Mouse (Mus musculus): ENCODE data around the gene Rundc3a. TPM values are rescaled to one million over a fixed set of nuclear protein-coding genes. Genes with fewer than 3 reads are reported as not detected.

Gene Rundc3a
- polyA plus RNA-seq, 1 experiment from 2014 or later: 5.3 TPM

DNA sequence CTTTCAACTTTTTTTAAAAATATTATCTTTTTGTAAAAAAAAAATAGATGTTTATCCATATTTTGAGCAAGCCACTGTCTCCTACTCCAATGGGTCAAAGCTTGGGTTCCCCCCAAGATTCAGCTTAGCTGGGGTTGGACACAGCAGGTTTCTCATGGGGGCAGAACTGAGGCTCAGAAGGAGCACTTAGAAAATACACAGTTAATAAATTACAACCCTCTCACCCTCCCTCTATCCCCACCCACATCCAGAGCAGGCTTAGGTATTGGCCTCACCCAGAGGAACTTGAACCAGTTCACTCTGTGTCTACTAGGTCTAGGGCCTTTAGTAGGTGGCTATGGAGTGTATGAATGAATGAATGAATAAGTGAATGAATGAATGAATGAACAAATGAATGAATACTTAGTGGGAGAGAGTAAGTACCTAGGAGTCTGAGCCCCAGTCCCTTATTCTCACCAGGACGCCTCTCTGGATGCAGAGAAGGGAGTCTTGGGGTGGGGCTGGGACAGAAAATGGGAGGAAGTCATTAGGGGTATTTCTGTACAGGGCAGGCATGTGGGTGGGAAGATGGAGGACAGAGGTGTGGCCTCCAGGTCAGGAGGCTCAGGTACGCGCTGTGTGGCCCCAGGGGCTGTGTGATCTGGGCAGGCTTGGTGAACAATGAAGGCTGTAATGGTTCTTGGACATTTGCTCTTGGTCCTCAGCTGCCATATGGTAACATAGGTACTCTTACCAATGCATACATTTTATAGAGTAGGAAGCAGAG is 43.8 kb upstream of the Rundc3a start:
- Histone ChIP-seq H3K4me1 (replicated peaks; ENCODE audit: control insufficient read depth, insufficient read depth, low read length) (no peaks in the 10 kb centered on the region), H3K4me2 (replicated peaks; ENCODE audit: low read depth) (no peak overlapping the region), H3K4me3 (ENCODE audit: low read depth, low read length) (no peak overlapping the region), H3K9ac (ENCODE audit: low read depth, low read length) (no peak overlapping the region), H3K36me3 (ENCODE audit: control insufficient read depth, insufficient read depth) (no peaks in the 10 kb centered on the region), H3K27me3 (replicated peaks; ENCODE audit: control insufficient read depth, insufficient read depth, low read length) (no peaks in the 10 kb centered on the region), H3K9me3 (ENCODE audit: control insufficient read depth) (no peaks in the 10 kb centered on the region), H3K27ac (ENCODE audit: low read depth, low read length) (no peak overlapping the region)
- WGBS: 73% methylated on average over 3 of the region's 3 CpGs
- ATAC-seq: 0 out of 2 replicates have a peak, but pooled peaks have one; percentile 10
- TF ChIP-seq CTCF (IDR thresholded peaks at IDR 0.05; ENCODE audit: low read depth): no peak

DNA sequence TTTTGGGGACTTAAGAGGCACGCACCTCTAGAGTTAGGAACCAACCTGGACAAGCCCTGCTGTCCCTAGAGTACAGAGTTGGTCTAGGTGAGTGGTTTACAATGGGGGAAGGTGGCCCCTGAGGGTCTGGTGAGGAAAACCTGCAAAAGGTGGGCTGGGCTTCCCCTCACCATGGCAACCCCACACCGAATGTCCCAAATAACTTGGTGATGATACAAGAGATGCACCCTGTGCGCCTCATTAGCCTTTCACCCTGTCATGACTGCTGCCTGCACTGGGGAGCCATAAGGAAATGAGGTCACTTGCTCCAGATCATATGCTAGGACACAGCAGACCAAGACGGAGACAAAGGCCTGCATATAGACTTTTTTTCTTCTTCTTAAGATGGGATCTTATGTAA is 42.8 kb upstream of the Rundc3a start:
- Histone ChIP-seq H3K4me1 (replicated peaks; ENCODE audit: control insufficient read depth, insufficient read depth, low read length) (no peaks in the 10 kb centered on the region), H3K36me3 (ENCODE audit: control insufficient read depth, insufficient read depth) (no peaks in the 10 kb centered on the region), H3K4me2 (replicated peaks; ENCODE audit: low read depth) (no peak overlapping the region), H3K27ac (ENCODE audit: low read depth, low read length) (no peak overlapping the region), H3K9me3 (ENCODE audit: control insufficient read depth) (no peaks in the 10 kb centered on the region), H3K9ac (ENCODE audit: low read depth, low read length) (no peak overlapping the region), H3K27me3 (replicated peaks; ENCODE audit: control insufficient read depth, insufficient read depth, low read length) (no peaks in the 10 kb centered on the region), H3K4me3 (ENCODE audit: low read depth, low read length) (no peak overlapping the region)
- TF ChIP-seq CTCF (IDR thresholded peaks at IDR 0.05; ENCODE audit: low read depth): no peak
- 80% methylated on average over 4 of the region's 4 CpGs for WGBS
- ATAC-seq: no peak

DNA sequence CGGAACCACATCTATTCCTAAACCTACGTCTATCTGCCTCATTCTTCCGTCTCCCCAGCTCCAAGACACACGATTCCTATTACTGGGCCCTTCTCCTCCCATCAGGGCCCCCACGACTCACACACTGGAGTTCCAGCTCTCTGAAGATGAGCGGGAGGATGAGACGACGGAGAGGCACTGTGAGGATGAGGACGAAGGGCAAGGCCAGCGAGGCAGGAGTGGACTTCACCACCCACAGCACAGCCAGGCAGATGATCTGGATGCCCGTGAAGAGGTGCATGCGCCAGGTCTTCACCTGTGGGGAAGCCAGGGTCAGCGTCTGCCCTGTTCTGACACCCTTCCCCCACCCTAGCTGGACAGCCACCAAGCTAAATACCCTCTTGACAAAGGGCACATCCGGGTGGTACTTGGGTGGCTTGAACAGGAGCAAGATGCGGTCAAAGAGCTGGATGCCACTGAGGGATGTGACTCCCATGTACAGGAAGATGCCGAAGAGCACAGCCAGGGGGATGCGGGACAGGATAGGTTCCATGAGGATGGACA is 42.2 kb upstream of the Rundc3a start:
- Histone ChIP-seq H3K27ac (ENCODE audit: low read depth, low read length) (no peak overlapping the region), H3K36me3 (ENCODE audit: control insufficient read depth, insufficient read depth) (no peaks in the 10 kb centered on the region), H3K9ac (ENCODE audit: low read depth, low read length) (no peak overlapping the region), H3K9me3 (ENCODE audit: control insufficient read depth) (no peaks in the 10 kb centered on the region), H3K4me3 (ENCODE audit: low read depth, low read length) (no peak overlapping the region), H3K27me3 (replicated peaks; ENCODE audit: control insufficient read depth, insufficient read depth, low read length) (no peaks in the 10 kb centered on the region), H3K4me2 (replicated peaks; ENCODE audit: low read depth) (no peak overlapping the region), H3K4me1 (replicated peaks; ENCODE audit: control insufficient read depth, insufficient read depth, low read length) (no peaks in the 10 kb centered on the region)
- no peak for TF ChIP-seq CTCF (IDR thresholded peaks at IDR 0.05; ENCODE audit: low read depth)
- WGBS: 86% methylated on average over 17 of the region's 17 CpGs
- ATAC-seq: no peak

DNA sequence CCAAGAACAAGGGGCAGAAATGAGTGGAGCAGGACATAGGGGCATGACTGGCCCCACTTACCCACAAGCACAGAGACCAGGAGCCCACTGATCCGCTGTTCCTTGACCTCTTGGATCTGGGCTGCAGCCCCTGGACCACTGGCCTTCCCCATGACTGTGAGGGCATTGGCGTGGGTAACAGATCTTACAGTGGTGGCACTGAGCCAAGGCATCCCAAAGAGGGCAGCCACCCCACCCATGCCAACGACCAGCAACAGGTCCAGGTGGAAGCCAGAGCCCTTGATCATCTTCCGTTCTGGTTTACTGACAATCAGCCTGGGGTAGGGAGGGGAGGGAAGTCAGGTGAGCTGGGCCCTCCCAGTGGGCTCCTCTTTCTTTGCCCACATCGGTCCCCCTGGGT is 40.8 kb upstream of the Rundc3a start:
- no peak overlapping the region for H3K4me2 ChIP-seq (replicated peaks; ENCODE audit: low read depth)
- no peaks in the 10 kb centered on the region for H3K4me1 ChIP-seq (replicated peaks; ENCODE audit: control insufficient read depth, insufficient read depth, low read length)
- no peak for ATAC-seq
- H3K27ac ChIP-seq (ENCODE audit: low read depth, low read length): no peak overlapping the region
- no peak for TF ChIP-seq CTCF (IDR thresholded peaks at IDR 0.05; ENCODE audit: low read depth)
- no peak overlapping the region for H3K4me3 ChIP-seq (ENCODE audit: low read depth, low read length)
- no peak overlapping the region for H3K9ac ChIP-seq (ENCODE audit: low read depth, low read length)
- 0 out of 2 replicates have a peak, but pooled peaks cover 3% of the 10 kb centered on the region for H3K27me3 ChIP-seq (replicated peaks; ENCODE audit: control insufficient read depth, insufficient read depth, low read length)
- no peaks in the 10 kb centered on the region for H3K36me3 ChIP-seq (ENCODE audit: control insufficient read depth, insufficient read depth)
- 52% methylated on average over 5 of the region's 5 CpGs for WGBS
- H3K9me3 ChIP-seq (ENCODE audit: control insufficient read depth): no peaks in the 10 kb centered on the region

DNA sequence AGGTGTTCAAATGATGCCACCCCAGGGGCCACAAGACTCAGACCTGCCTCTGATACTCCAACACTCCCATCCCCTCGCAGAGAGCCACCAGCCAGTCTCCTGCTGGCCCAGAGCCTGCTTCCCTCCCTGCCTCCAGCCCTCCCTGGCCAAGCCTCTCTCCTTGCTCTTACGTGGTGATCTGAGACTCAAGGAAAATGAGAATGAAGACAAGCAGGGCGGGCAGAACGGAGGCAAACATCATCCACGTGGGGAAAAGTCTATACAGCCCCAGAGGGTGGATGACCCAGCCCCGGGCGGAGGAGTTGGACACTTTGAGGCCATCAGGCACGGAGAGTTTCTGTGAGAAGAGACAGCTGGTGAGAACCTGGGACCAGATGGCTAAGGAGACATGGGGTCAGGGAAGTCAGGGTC is 40.2 kb upstream of the Rundc3a start:
- Histone ChIP-seq H3K4me1 (replicated peaks; ENCODE audit: control insufficient read depth, insufficient read depth, low read length) (no peaks in the 10 kb centered on the region), H3K27me3 (replicated peaks; ENCODE audit: control insufficient read depth, insufficient read depth, low read length) (0 out of 2 replicates have a peak, but pooled peaks cover 3% of the 10 kb centered on the region), H3K9ac (ENCODE audit: low read depth, low read length) (no peak overlapping the region), H3K4me2 (replicated peaks; ENCODE audit: low read depth) (no peak overlapping the region), H3K4me3 (ENCODE audit: low read depth, low read length) (no peak overlapping the region), H3K9me3 (ENCODE audit: control insufficient read depth) (no peaks in the 10 kb centered on the region), H3K36me3 (ENCODE audit: control insufficient read depth, insufficient read depth) (no peaks in the 10 kb centered on the region), H3K27ac (ENCODE audit: low read depth, low read length) (no peak overlapping the region)
- no peak for ATAC-seq
- 26% methylated on average over 8 of the region's 8 CpGs for WGBS
- no peak for TF ChIP-seq CTCF (IDR thresholded peaks at IDR 0.05; ENCODE audit: low read depth)

DNA sequence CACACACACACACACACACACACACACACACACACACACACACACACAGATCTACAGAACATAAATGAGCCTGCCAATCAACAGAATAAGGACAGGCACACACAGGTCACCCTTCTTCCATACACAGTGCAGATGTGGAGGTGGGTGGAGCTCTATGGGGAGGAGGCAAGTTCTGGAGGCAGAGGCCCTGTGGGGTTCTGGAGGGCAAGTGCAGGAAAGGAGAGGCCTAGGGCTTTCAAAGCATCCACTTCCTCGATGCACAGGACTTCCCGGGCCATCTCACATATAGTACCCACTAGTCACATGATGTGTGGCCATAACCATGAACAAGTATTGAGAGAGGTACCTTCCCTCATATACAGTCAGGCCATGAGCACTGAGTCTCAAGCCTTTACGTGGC is 37.7 kb upstream of the Rundc3a start:
- 63% methylated on average over 3 of the region's 3 CpGs for WGBS
- no peaks in the 10 kb centered on the region for H3K9me3 ChIP-seq (ENCODE audit: control insufficient read depth)
- ATAC-seq: no peak
- TF ChIP-seq CTCF (IDR thresholded peaks at IDR 0.05; ENCODE audit: low read depth): no peak
- H3K4me3 ChIP-seq (ENCODE audit: low read depth, low read length): no peak overlapping the region
- no peaks in the 10 kb centered on the region for H3K36me3 ChIP-seq (ENCODE audit: control insufficient read depth, insufficient read depth)
- no peak overlapping the region for H3K4me2 ChIP-seq (replicated peaks; ENCODE audit: low read depth)
- no peak overlapping the region for H3K9ac ChIP-seq (ENCODE audit: low read depth, low read length)
- no peaks in the 10 kb centered on the region for H3K4me1 ChIP-seq (replicated peaks; ENCODE audit: control insufficient read depth, insufficient read depth, low read length)
- H3K27me3 ChIP-seq (replicated peaks; ENCODE audit: control insufficient read depth, insufficient read depth, low read length): 0 out of 2 replicates have a peak, but pooled peaks cover 3% of the 10 kb centered on the region
- H3K27ac ChIP-seq (ENCODE audit: low read depth, low read length): no peak overlapping the region

Measured in intestine, postnatal 0 days (tissue).